Mouse (Mus musculus): ENCODE results near the gene Lrrc45.
"Not testable (repeated sequence)": the region's sequence is repeated elsewhere in the genome, so short reads cannot be mapped to it uniquely, and the experiment has no call there.

Lrrc45 gene

GRCm38 (mm10) chr11:120728530-120729240, 15.0 kb downstream of the Lrrc45 start:
- no peak for DNase-seq

GRCm38 (mm10) chr11:120729432-120730050, 15.8 kb downstream of the Lrrc45 start:
- not testable (repeated sequence) for DNase-seq

- no peak for DNase-seq
Observed at GRCm38 (mm10) chr11:120730331-120730870, 16.7 kb downstream of the Lrrc45 start.

- no peak for DNase-seq
Observed at GRCm38 (mm10) chr11:120731395-120731794, 17.7 kb downstream of the Lrrc45 start.

DNA sequence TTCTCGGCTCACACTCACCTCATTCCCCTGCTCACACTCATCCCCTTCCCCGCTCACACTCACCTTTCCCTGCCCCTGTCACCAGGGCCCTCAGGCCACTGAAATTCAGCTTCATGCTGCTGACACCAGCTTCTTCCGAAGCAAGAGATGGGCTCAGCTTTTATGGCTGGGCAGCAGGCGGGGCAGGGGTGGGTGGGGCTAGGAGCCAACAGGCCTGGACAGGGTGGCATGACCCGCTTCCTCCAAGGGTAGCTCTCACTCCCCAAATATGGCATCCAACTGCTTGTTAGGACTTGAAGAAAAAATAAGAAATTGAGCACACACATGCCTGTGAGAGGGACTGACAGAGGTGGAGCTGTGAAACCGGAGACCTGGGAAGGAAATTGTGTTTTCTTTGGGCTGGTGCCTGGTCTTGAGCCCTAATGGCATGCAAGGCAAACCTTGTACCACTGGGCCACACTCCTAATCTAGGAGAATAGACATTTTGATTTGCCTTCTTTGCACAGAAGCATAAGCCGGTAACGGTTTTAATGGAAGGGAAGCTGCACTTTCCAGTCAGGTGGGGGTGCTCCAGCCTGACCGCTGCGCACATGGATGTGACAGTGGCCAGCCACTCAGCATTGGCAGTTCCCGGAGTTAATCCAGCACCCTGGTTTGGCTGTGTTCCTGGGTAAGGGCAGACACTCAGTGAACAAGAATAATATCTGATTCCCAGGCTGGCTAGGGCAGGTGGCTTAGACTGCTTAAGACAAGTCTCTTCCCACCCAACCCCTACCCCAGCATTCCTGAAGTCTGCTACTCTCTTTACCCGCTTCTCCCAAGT, 18.3 kb downstream of the Lrrc45 start, which contains the start of gene Cbr2:
TSS of gene Cbr2 (minus strand) at position 257 of the 823 bp plus-strand sequence.
- DNase-seq = no peak

DNA sequence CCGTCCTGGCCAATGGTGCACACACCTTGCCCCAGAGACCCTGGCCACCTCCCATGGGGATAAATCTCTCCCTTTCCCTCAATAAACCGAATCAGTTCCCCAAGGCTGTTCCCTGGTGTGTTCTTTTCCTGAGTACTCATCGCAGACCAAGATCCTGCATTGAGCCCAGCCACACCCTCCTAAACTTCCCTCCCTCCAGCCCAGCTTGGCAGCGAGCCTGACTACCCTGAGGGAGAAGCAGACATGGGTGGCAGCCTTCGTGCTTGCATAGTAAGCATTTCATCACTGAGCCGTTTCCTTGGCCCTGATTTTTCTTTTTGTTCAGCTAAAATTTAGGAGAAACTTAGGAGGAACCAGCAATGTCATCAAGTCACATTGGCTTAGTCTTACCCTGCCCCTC, 19.8 kb downstream of the Lrrc45 start:
- DNase-seq = no peak

DNA sequence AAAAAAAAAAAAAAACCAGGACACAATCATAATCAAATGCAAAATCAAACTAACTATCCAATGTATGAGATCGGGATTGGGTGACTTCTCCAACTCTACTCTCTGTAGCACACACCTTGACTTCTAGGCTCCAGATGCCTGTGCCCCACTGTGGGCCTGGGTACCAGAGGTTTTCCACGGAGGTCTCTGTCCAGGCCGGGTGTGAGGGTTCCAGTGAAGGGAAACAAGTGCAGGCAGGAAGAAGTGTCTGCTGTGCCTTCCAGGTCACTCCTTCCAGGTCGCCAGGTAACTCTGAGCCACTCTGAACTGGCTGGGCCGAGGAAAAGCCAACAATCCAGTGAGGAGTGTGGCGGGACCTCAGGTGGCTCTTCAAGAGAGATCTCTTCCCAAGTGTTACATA, 22.7 kb downstream of the Lrrc45 start:
- no peak for DNase-seq

- no peak for DNase-seq
Observed at GRCm38 (mm10) chr11:120740981-120741380, 27.3 kb downstream of the Lrrc45 start.

DNA sequence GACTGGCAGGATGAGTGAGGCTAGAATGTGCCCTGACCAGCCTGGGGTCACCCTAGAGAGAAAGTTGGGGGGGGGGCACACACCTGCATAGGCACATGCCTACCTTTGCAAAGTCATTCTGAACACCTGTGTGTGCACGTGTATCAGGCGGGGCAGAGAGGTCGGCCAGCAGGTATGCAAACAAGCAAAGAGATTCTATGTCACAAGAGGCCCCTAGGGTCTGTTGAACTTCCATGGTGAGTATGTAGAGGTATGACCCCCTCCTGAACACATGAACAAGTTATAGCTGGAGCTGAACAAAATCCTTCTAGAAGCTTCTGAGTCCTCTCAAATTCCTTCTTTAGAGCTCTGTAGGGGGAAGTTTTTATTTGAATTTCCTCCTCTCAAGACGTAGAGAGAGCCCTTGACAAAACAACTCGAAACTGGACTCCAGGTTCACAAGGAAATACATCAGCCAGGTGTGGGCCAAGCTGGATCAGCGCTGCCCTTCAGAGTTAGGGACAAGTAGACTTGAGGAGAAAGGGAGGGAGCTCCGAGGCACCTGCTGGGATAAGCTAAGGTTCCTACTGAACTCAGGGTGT, 30.5 kb downstream of the Lrrc45 start:
- DNase-seq = no peak

- no peak for DNase-seq
Observed at GRCm38 (mm10) chr11:120747974-120748373, 34.2 kb downstream of the Lrrc45 start.

DNA sequence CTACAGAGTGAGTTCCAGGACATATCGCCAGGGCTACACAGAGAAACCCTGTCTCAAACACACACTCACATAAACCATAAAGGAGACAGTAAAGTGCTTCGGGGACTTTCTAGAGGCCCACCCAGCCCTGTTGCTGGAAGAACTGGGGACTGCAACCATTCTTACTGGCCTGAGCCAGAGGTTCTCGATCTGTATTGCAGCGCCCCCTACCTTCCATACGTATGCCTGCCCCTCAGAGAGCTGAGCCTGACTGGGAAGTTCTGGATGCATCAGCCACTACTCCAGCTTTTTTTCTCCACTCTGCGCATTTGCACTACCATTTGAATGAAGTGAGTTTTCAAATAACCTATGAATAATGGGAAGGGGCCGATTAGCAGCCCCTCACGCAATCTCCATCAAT, 35.7 kb downstream of the Lrrc45 start:
- DNase-seq = no peak

- DNase-seq = no peak
Observed at GRCm38 (mm10) chr11:120751606-120752005, 37.9 kb downstream of the Lrrc45 start.

DNA sequence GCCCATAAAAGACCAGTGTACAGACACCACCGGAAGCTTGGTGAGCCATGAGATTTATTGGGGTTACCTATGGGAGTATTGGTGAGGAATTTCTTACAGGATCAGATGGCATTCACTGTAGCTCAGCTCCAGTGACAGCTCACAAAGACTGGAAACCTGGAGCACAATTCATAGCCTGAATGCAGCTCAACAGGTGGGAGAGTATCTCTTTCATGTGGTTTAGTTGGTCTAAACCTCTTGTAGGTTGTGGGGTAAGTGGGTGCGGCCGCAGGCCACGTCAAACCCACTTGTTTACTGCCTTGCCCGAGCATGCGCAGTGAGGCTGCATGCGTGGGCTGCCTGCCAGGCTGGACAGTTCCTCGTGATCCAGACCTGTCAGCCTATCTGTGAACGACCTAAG, 46.5 kb downstream of the Lrrc45 start:
- no peak for DNase-seq

GRCm38 (mm10) chr11:120761811-120762671, 48.3 kb downstream of the Lrrc45 start:
- no peak for DNase-seq

GRCm38 (mm10) chr11:120762672-120763041, 48.9 kb downstream of the Lrrc45 start, which contains the start of gene Hmga1b:
TSS of gene Hmga1b (plus strand) at chr11:120762794.
- DNase-seq = not testable (repeated sequence)

DNA sequence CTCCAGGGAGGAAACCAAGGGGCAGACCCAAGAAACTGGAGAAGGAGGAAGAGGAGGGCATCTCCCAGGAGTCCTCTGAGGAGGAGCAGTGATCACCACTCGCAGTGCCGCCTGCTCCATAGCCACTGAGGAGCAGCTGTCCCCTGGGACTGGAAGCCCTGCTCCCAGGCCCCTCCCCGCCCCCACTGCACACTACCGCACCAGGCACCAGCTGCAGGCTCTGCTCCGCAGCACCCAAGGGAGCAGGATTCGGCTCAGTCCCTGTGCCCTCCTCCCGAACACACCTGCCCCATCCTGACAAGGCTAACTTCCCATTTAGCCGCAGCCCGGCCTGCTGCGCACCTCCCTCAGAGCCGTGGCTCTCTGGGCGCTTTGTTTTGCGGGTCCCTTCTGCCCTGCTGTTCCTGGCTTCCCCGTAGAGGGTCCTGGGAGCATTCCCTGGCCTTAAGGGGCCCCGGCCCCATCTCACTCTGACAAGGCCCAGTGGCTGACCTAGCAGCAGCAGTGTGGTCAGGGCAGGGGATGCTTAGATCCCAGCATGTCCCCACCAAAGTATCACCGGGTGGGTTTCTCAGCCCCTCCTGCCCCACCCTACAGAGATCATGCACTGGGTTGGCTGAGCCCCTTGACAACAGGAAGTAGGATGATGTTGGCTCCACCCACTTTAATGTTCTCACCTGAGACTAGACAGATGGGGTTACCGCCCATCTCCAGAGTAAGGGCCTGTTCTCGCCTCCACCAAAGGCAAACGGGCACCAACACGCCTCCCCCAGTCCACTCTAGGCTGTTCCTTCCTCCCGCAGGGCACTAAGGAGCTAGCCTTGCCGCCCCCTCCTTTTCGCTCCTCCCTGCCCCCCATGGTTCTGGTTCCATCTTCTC, 49.6 kb downstream of the Lrrc45 start:
- DNase-seq = not testable (repeated sequence)

- DNase-seq = not testable (repeated sequence)
Observed at GRCm38 (mm10) chr11:120767023-120767422, 53.3 kb downstream of the Lrrc45 start.

DNA sequence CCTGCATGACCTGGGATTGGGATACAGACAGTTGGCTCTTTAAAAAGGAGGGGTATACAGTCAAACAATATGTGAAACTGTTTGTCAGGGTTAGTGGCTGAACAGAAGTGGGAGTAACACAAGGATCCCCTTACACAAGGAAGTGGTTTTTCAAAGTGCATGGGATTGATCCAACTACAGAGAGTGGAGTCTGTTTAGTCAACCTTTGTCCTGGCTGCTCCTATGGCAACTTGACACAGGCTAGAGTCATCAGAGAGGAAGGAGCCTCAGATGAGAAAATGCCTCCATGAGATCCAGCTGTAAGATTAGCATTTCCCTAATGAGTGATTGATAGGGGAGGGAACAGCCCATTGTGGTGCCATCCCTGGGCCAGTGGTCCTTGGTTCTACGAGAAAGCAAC, 54.5 kb downstream of the Lrrc45 start:
- DNase-seq = no peak
